Mouse (Mus musculus) layer of hippocampus, adult 2 months (tissue): ENCODE measurements around the gene Aldh1a2. TPM values are rescaled to one million over a fixed set of nuclear protein-coding genes. Genes with fewer than 3 reads are reported as not detected.

Source experiments
- DNase-seq, 2 experiments: peaks; one replicate each; pipeline ENCODE4 v3.0.0; 2022; ENCODE audit warnings: low spot score in 2 of 2
- H3K27ac ChIP-seq: fragments of 200-600 bp; 2 replicates; pipeline ENCODE4 v1.8.1; 2022
- H3K4me3 ChIP-seq: fragments of 200-600 bp; 2 replicates; pipeline ENCODE4 v1.8.1; 2022; ENCODE audit warnings: mild to moderate bottlenecking
- CTCF ChIP-seq: fragments of 200-600 bp; conservative IDR thresholded peaks from 2 replicates; pipeline ENCODE4 v1.8.1; 2022; ENCODE audit warnings: antibody characterized with exemption, mild to moderate bottlenecking, moderate library complexity
- total RNA-seq, 2 experiments: library from RNA; stranded (reverse); gene quantifications; 2 replicates each; pipeline ENCODE4 v1.2.3; 2021

Gene Aldh1a2
- total RNA-seq, 2 experiments from 2014 or later = 4.7 to 6.5 TPM

DNA sequence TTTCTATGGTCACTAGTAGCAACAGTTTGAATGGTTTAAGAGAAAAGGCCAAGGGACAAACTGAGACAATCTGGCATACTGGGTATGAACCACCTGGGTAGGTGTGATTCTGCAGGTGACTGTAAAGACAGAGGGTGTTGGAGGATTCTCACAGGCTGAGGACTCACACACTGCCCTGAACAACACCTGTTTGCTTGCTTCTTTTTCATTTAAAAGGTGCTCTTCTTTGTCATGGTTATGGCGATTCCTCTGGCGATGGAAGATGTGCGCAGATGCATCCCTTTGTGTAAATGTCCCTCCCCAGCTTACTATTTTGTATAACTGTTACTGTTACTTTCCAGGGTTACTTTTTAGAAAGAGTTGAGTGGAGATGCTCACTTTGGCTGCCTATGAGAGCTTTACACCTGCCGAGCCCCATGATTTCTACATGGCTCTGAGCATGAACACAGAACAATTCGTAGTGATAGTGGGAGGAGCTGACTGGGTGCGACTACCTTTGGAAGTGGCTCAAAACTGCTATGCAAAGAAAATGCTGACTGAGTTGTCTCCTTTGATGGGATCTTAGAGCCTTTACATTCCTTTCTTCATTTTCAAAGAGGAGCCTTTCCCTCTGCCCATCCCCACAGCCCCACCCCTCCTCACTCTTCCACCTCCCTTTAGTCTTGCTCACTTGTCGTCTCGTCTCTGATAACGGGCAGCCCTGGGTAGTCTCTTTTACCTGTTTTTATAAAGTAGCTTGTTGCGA, 11.8 kb downstream of the Aldh1a2 start:
- no peak for TF ChIP-seq CTCF
- Histone ChIP-seq H3K4me3 (no peak overlapping the region), H3K27ac (no peak overlapping the region)
- DNase-seq = no peak

DNA sequence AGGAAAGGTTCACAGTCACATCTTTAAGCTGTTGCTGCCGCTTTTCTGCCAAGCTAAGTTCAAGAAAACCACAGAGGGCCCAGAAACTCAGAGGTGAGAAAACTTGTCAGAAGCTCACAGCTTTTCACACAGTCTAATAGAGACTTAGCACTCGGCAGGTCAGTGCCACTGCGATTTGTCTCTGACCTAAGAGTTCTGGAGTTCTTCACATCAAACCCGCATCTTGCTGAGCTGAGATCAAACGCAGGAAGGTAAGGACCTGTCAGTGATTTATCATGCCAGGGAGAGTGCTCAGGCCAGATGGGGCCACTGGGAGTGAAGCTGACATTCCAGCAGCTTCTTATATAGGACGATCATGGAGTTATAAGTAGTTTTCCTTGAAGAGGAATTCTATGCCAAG, 14.4 kb downstream of the Aldh1a2 start:
- no peak overlapping the region for H3K4me3 ChIP-seq
- TF ChIP-seq CTCF = no peak
- no peak for DNase-seq
- no peak overlapping the region for H3K27ac ChIP-seq

DNA sequence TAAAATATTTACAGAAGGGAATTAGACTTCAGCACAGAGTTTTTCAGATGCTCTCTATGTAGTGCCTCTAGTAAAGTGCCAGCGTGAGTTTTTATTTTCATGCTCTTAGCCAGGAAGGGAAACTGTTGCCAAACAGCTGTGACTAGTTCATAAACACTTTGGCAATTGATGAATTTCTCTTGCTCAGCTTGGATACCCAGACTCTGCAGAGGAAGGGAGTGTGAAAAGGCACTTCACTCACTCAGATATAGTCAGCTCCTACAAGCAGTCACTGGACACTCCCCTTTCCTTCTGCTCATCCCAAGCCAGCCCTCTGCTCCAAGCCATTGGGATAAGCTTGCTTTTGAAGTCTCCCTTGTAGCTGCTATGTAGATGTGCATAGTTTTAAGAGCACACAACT, 21.0 kb downstream of the Aldh1a2 start:
- H3K4me3 ChIP-seq = no peak overlapping the region
- DNase-seq = no peak
- no peak for TF ChIP-seq CTCF
- H3K27ac ChIP-seq = no peak overlapping the region

DNA sequence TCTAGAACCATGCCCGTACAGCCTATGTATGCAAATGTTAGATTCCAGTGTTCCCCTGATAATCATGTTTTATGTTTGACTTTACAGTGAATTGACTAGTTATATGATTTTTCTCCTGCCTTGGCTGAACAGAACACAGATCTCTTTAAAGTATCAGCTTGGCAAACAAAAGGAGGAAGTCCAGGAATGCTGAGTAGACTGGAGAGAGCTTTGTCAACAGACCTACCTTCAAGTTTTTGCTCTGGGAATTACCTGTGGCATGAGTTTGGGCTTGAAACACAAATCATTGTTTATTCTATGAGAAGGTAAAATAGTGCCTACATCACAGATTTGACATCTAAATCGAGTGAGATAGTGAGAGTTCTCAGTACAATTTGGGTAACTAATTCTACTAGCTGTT, 24.3 kb downstream of the Aldh1a2 start:
- no peak for DNase-seq
- Histone ChIP-seq H3K27ac (no peak overlapping the region), H3K4me3 (no peak overlapping the region)
- no peak for TF ChIP-seq CTCF

DNA sequence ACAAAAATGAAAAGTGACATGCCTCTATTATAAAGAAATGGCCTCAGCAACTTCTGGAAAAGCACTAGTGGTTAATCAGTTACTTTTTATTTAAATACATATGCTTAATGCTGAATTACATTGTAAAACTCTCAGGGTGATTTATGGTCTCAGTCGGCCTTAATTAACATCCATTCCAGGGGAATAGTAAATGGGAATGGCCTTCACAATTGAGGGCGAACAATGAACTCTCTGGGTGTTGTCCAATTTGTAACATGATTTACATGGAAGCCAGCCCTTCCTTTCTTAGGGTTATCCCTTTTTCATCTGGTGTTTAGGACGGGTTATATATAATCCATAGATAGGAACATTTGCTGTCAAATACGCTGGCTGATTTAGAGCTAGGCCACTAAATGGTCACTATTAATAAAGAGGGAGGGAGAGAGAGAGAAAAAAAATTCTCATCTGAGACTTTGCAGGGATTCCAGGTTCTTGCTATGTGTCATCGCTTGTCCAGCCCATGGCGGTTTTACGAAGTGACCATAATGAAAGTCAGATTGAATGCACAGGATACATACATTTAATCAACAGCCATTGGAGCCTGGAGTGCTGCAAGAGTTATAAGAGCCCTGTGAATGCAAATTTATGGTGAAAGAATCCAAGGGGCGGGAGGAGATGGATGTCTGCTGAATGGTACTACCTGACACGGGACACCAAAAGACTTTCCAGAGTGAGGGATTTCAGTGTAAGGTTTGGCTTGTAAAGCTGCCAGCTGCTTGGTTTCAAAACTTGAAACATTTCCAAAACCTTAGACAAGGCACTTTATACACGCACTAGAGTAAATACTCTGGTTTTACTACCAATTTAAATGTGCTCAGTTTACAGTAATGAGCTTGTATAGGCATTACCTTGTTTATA, 26.2 kb downstream of the Aldh1a2 start:
- DNase-seq = no peak
- TF ChIP-seq CTCF = no peak
- no peak overlapping the region for H3K27ac ChIP-seq
- H3K4me3 ChIP-seq = no peak overlapping the region

DNA sequence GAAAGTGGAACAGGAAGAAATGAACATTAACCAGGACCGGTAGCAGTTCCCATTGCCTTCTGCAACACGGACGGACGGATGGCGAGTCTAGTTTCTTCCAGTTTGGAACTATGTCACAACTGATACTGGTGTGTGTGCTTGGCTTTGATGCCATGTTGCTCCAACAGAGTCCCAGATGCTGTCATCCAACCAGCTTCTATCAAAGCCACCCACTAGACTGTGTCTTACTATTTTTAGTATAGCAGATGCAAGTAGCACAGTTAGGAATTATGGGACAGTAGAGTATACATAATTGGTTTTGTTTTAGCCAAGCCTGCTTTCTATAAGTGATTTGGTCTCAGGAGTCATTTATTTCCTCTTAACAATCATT, 26.8 kb downstream of the Aldh1a2 start:
- Histone ChIP-seq H3K4me3 (no peak overlapping the region), H3K27ac (no peak overlapping the region)
- no peak for TF ChIP-seq CTCF
- no peak for DNase-seq

DNA sequence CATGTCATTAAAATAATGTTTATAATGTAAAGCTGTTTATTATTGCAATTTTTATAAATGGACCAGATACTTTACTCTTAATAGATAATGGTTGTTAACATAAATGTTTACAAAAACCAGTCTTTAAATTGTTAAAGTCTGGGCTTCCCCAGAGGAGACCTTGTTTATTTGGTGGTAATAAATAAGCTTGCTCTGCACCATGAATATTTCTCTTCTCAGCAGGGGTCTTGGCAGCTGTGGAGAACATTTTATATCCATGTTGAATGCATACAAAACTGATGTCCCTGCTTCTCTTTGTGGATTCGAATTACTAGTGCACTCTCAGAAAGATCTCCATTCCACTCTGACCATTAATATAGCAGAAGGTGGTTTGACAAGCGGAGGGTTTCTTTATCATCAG, 38.8 kb downstream of the Aldh1a2 start:
- Histone ChIP-seq H3K27ac (no peak overlapping the region), H3K4me3 (no peak overlapping the region)
- no peak for DNase-seq
- no peak for TF ChIP-seq CTCF

DNA sequence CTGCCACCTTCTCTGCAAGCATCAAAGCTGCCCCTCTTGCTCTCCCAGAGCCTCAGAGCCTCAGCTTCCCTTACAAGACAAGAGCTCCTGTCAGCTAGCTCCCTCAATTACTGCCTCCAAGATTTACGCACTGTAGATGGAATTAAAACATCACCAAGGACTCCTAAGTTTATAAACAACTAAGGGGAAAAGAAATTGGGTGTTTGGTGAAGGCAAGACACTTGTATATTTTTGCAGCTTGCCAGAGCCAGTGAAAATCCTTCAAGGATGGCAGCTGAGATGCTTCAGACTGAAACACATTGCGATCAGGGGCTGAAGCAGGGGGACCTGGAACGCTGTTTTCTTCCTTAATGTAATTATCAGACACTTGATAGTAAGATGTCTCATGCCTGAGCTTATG, 47.1 kb downstream of the Aldh1a2 start:
- TF ChIP-seq CTCF = no peak
- H3K4me3 ChIP-seq = no peak overlapping the region
- H3K27ac ChIP-seq = no peak overlapping the region
- DNase-seq = no peak

DNA sequence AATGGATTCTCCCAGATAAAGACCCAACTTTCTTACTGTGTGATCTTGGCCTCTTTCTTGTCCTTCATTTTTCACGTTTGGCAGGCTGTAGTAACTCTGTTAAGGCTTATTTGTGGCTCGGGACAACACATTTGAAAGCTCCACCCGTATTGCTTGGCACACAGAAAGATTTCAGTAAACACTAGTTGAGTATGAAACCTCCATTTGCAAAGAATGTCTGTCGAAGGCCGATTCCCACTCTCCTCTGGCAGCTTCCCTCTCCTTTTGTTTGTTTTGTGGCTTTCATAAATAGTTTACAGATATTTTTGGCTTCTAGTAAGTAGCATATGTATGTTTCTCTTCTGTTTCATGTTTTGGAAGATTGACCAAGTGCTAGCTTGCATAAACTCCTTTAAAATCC, 54.1 kb downstream of the Aldh1a2 start:
- TF ChIP-seq CTCF = no peak
- no peak for DNase-seq
- Histone ChIP-seq H3K4me3 (no peak overlapping the region), H3K27ac (no peak overlapping the region)

DNA sequence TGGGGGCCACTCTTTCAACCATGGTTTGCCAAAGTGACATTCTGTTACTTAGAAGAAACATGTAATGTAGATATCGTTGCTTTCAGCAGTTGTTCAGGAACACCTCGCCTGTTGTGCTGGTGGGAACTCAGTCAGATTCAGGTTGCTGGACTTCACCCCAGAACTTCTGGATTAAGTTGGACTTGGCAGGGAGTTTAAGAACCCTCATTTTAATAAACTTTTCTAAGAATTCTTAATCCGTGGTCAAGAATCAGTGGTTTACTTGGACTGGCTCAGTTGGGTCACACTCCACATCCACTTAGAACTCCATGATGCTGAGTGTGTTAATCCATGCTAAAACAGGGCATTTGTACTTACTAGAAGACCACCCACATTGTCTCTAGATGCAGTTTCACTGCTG, 54.6 kb downstream of the Aldh1a2 start:
- H3K4me3 ChIP-seq = no peak overlapping the region

DNA sequence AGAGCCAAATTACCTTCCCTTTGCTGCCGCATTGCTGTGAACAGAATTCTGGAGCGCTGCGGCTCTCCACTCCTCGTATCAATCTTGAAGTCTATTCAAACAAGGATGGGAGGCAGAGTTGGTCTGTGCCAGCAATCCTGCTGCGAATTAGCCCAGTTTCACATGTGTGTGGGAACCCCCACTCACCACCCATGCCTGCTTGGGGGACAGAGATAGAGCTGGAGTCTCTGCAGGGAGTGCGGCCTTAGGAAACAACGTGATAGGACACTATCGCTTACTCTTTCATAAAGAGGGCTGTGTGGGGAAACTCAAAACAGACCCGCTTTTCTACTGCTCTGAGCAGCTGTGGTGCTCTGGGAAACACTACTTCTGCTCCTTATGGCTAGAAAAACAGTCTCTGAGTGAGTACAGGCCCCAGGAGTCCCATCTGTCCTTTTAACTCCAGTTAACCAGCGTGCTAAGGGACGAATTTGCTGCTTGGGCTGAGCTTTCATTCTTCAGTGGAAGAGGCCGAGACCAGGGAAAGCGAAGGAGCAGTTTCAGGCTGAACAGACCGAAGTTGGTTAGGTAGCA, 60.6 kb downstream of the Aldh1a2 start:
- no peak for TF ChIP-seq CTCF
- Histone ChIP-seq H3K4me3 (no peak overlapping the region), H3K27ac (no peak overlapping the region)
- no peak for DNase-seq

More for the DNA sequence above, 54.6 kb downstream of the Aldh1a2 start:
- no peak for DNase-seq
- no peak overlapping the region for H3K27ac ChIP-seq
- TF ChIP-seq CTCF = no peak

DNA sequence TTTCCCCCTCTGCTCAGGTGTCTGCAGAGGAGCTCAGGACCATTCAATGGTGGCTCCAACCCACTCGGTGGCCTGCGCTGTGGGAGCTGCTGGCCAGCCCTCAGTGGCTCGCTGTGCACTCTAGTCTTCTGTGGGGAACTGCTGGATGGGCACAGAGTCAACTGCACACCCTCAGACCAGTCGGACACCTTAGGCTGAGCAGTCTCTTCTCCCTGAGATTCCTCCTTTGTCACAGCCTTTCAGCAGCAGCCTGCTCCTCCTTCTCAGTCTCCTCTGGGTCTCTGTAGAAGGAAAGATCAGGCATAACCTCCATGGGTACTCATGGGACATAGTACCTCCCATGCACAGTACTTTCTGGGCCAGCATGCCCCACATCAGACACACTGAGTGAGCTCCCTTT, 63.2 kb downstream of the Aldh1a2 start:
- DNase-seq = no peak
- TF ChIP-seq CTCF = no peak
- Histone ChIP-seq H3K27ac (no peak overlapping the region), H3K4me3 (no peak overlapping the region)

DNA sequence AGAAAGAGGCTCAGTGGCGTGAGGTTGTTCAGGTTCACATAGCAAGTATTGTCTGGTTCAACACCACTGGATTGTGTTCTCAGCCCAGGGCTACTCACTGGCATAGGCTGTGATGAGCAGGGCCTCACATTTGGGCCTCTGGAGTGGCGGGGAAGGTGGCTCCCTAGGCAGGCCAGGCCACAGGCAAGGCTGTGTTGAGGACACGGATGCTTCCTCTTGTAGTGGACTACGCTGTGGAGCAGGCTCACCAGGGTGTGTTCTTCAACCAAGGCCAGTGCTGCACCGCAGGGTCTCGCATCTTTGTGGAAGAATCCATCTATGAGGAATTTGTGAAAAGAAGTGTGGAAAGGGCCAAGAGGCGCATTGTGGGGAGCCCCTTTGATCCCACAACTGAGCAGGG, 67.6 kb downstream of the Aldh1a2 start:
- DNase-seq = no peak
- H3K4me3 ChIP-seq = no peak overlapping the region
- TF ChIP-seq CTCF = no peak
- H3K27ac ChIP-seq = no peak overlapping the region
